Mouse (Mus musculus): Measurements from ENCODE around the gene Tmprss3. TPM values are rescaled to one million over a fixed set of nuclear protein-coding genes. Genes with fewer than 3 reads are reported as not detected.

Gene Tmprss3
- polyA plus RNA-seq, 1 experiment from 2014 or later = not detected

Other genes with a start within 250 kb of the Tmprss3 start
- 0.07 and 0.33 TPM in 2 replicates for gene Umodl1, start 244.3 kb downstream of the Tmprss3 start, polyA plus RNA-seq (2016; fragmentation: Nextera tagmentation; extraction: Ambion mirVana)
- gene Abcg1, start 141.3 kb downstream of the Tmprss3 start, polyA plus RNA-seq (2016; fragmentation: Nextera tagmentation; extraction: Ambion mirVana) = 5.8 and 9.0 TPM in 2 replicates
- gene Tff3, start 69.3 kb downstream of the Tmprss3 start, polyA plus RNA-seq (2016; fragmentation: Nextera tagmentation; extraction: Ambion mirVana) = 1.2 TPM in 1 of 2 replicates, not detected in the other
- not detected in 2 replicates for gene Tff2, start 54.7 kb downstream of the Tmprss3 start, polyA plus RNA-seq (2016; fragmentation: Nextera tagmentation; extraction: Ambion mirVana)
- gene Tff1, start 33.7 kb downstream of the Tmprss3 start, polyA plus RNA-seq (2016; fragmentation: Nextera tagmentation; extraction: Ambion mirVana) = not detected in 2 replicates
- 0.19 and 0.92 TPM in 2 replicates for gene Ubash3a, start 8.9 kb upstream of the Tmprss3 start, polyA plus RNA-seq (2016; fragmentation: Nextera tagmentation; extraction: Ambion mirVana)
- gene Rsph1, start 78.4 kb upstream of the Tmprss3 start, polyA plus RNA-seq (2016; fragmentation: Nextera tagmentation; extraction: Ambion mirVana) = 1.7 and 2.5 TPM in 2 replicates
- 6.4 and 6.9 TPM in 2 replicates for gene Slc37a1, start 87.8 kb upstream of the Tmprss3 start, polyA plus RNA-seq (2016; fragmentation: Nextera tagmentation; extraction: Ambion mirVana)
- gene Pde9a, start 187.2 kb upstream of the Tmprss3 start, polyA plus RNA-seq (2016; fragmentation: Nextera tagmentation; extraction: Ambion mirVana) = 12.1 and 21.1 TPM in 2 replicates